Comparison of ENCODE assay signal across 22 mouse cellular contexts in the genomic region with DNA sequence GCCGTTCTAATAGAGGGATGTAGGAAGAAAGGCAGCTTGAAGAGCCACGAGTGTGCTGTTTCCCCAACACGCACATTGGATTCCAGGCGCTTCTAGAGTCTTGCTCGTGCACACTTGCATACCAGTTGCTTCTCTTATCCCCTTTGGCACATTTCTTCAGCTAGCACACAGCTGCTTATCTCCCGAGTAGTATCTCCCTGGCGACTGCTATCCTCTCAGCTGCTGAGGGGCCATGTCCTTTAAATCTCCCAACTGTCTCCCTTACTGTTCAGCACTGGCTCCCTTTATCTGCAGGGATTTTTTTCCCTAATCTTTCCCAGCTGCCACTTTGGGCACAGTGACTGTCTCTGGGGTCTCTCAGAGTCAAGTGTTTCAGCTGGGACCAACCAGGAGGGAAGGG. TPM values are rescaled to one million over a fixed set of nuclear protein-coding genes. Genes with fewer than 3 reads are reported as not detected.
A peak's percentile ranks its signal among the peaks of the same experiment; 100 is the strongest.
DNase-seq lines count a peak whose midpoint lies in the region; ATAC-seq lines count a peak whose summit lies in the region.
"Had no signal": no experiment of that assay in that cellular context is flagged by ENCODE, and none has a peak within 500 bp of the region (broad histone marks: within the 10 kb centered on the region; RNA-seq: fewer than 3 reads in every experiment).

No protein-coding gene starts in this region.

- peak; percentile 73 for ATAC-seq in heart, embryonic 15.5 days (replicated peaks; ENCODE audit: insufficient number of reproducible peaks, insufficient read depth, low FRiP score, low read depth)
- peak; percentile 50; the same call in 1 of the 2 replicates for ATAC-seq in liver, embryonic 13.5 days (ENCODE audit: low read depth)
- ATAC-seq in erythroblast, adult 5-6 weeks (replicated peaks; ENCODE audit: low FRiP score, poor library complexity, severe bottlenecking), result no peak
- ATAC-seq: inflammation-experienced regulatory T-cells, adult 6 months had no signal

- peak overlapping the region; percentile 67 for H3K27ac ChIP-seq in heart, embryonic 15.5 days
- H3K27ac ChIP-seq in liver, embryonic 13.5 days, result no peak overlapping the region
- H3K27ac ChIP-seq: gastrocnemius, adult 2 months; hindbrain, embryonic 13.5 days; liver, embryonic 15.5 days; neural tube, embryonic 12.5 days had no signal

- DNase-seq in heart, postnatal 25 days (ENCODE audit: low spot score), result no peak
- DNase-seq in retina, postnatal 1 day, result peak; percentile 56
- DNase-seq in retina, embryonic 14.5 days (ENCODE audit: low spot score), result no peak
- DNase-seq in liver, embryonic 13.5 days, result peak; percentile 14
- DNase-seq in gastrocnemius, postnatal 4 days (ENCODE audit: low spot score in 2 of 2), result no peak
- DNase-seq: adrenal gland, adult 2 months; cerebellum, adult 9-11 months; embryo, embryonic 11 days; gastrocnemius, adult 2 months; kidney, adult 2 months; kidney, postnatal 25 days; lung, postnatal 10 days; spleen, adult 18-20 months; thymus, postnatal 36 days had no signal

- no peaks in the 10 kb centered on the region for H3K27me3 ChIP-seq in heart, embryonic 15.5 days
- H3K27me3 ChIP-seq in liver, embryonic 13.5 days, result no peaks in the 10 kb centered on the region
- H3K27me3 ChIP-seq: hindbrain, embryonic 13.5 days; liver, embryonic 15.5 days; neural tube, embryonic 12.5 days had no signal

- peaks cover 12% of the 10 kb centered on the region for H3K4me1 ChIP-seq in heart, embryonic 15.5 days (replicated peaks)
- peaks cover 8% of the 10 kb centered on the region for H3K4me1 ChIP-seq in liver, embryonic 13.5 days (replicated peaks)
- H3K4me1 ChIP-seq: liver, embryonic 15.5 days; neural tube, embryonic 12.5 days had no signal

- H3K9ac ChIP-seq in heart, embryonic 15.5 days, result no peak overlapping the region
- H3K9ac ChIP-seq in liver, embryonic 13.5 days, result no peak overlapping the region
- H3K9ac ChIP-seq: hindbrain, embryonic 13.5 days; liver, embryonic 15.5 days; neural tube, embryonic 12.5 days had no signal

- intact Hi-C loops in heart, postnatal 25 days (cut with DNase I), result no loop called here

- H3K4me3 ChIP-seq in heart, embryonic 15.5 days, result no peak overlapping the region
- no peak overlapping the region for H3K4me3 ChIP-seq in liver, embryonic 13.5 days (replicated peaks)
- H3K4me3 ChIP-seq: gastrocnemius, adult 2 months; hindbrain, embryonic 13.5 days; liver, embryonic 15.5 days; neural tube, embryonic 12.5 days had no signal

- H3K4me2 ChIP-seq in heart, embryonic 15.5 days, result peak overlapping the region; percentile 19
- no peak overlapping the region for H3K4me2 ChIP-seq in liver, embryonic 13.5 days
- H3K4me2 ChIP-seq: hindbrain, embryonic 13.5 days; liver, embryonic 15.5 days; neural tube, embryonic 12.5 days had no signal

- H3K9me3 ChIP-seq in heart, embryonic 15.5 days (replicated peaks), result no peaks in the 10 kb centered on the region; the same call in 1 of the 2 replicates
- no peaks in the 10 kb centered on the region for H3K9me3 ChIP-seq in liver, embryonic 13.5 days (replicated peaks)
- H3K9me3 ChIP-seq: hindbrain, embryonic 13.5 days; liver, embryonic 15.5 days; neural tube, embryonic 12.5 days had no signal

- 28% methylated on average over 7 of the region's 7 CpGs for WGBS in heart, embryonic 15.5 days
- WGBS in liver, embryonic 13.5 days (ENCODE audit: insufficient replicate concordance), result 19% methylated on average over 7 of the region's 7 CpGs

- no peaks in the 10 kb centered on the region for H3K36me3 ChIP-seq in heart, embryonic 15.5 days
- H3K36me3 ChIP-seq in liver, embryonic 13.5 days, result no peaks in the 10 kb centered on the region
- H3K36me3 ChIP-seq: hindbrain, embryonic 13.5 days; liver, embryonic 15.5 days; neural tube, embryonic 12.5 days had no signal

RNA-seq across cellular contexts. Expression of a gene that starts 25.8 kb away (rescaled TPM):
- polyA plus RNA-seq in heart, embryonic 15.5 days (2015; fragmentation: Nextera tagmentation; extraction: Ambion mirVana), result 80.7 and 87.1 TPM in 2 replicates
- total RNA-seq in heart, postnatal 25 days (2021), result 100 to 1,000 TPM; 188 to 202 TPM
- polyA plus RNA-seq in liver, embryonic 13.5 days (2015; fragmentation: Nextera tagmentation; extraction: Ambion mirVana), result 0.14 and 0.17 TPM in 2 replicates
- not detected in 2 replicates for total RNA-seq in erythroblast, adult 5-6 weeks (2015; ENCODE audit: low replicate concordance)
- not detected in 2 replicates for total RNA-seq in erythroblast, adult 5-6 weeks (2017; ENCODE audit: low replicate concordance)
- 100 to 1,000 TPM; 182 to 189 TPM for total RNA-seq in gastrocnemius, postnatal 4 days (2021)
- total RNA-seq: granulocyte monocyte progenitor cell, adult 5-6 weeks; megakaryocyte, adult 5-6 weeks had no signal

RNA-seq across cellular contexts. Expression of a gene that starts 57.6 kb away (rescaled TPM):
- polyA plus RNA-seq in heart, embryonic 15.5 days (2015; fragmentation: Nextera tagmentation; extraction: Ambion mirVana), result 139 and 172 TPM in 2 replicates
- total RNA-seq in heart, postnatal 25 days (2021), result 100 to 1,000 TPM; 133 to 155 TPM
- polyA plus RNA-seq in liver, embryonic 13.5 days (2015; fragmentation: Nextera tagmentation; extraction: Ambion mirVana), result 1.9 and 2.0 TPM in 2 replicates
- total RNA-seq in erythroblast, adult 5-6 weeks (2015; ENCODE audit: low replicate concordance), result 1.0 TPM in 1 of 2 replicates, not detected in the other
- 0.26 TPM in 1 of 2 replicates, not detected in the other for total RNA-seq in erythroblast, adult 5-6 weeks (2017; ENCODE audit: low replicate concordance)
- 100 to 1,000 TPM; 189 to 215 TPM for total RNA-seq in gastrocnemius, postnatal 4 days (2021)
- total RNA-seq: granulocyte monocyte progenitor cell, adult 5-6 weeks; megakaryocyte, adult 5-6 weeks had no signal

Comparison
In these comparisons a context has a peak if more than half of its experiments do, and no peak if none do; other contexts are left out.
1. DNase-seq: peak in retina, postnatal 1 day (single experiment) and liver, embryonic 13.5 days (single experiment); none in heart, postnatal 25 days (single experiment), retina, embryonic 14.5 days (single experiment) and gastrocnemius, postnatal 4 days (0 of 2).
2. RNA of a gene that starts 25.8 kb away (total RNA-seq): 188 to 202 TPM in heart, postnatal 25 days and 182 to 189 TPM in gastrocnemius, postnatal 4 days; not detected in erythroblast, adult 5-6 weeks; every median in the first group is over 100 times any median in the second.
3. RNA of a gene that starts 57.6 kb away (total RNA-seq): 189 to 215 TPM in gastrocnemius, postnatal 4 days and 133 to 155 TPM in heart, postnatal 25 days; 0.26 to 1.0 TPM in erythroblast, adult 5-6 weeks; every median in the first group is over 10 times any median in the second.